Comparison of ENCODE assay signal across 9 mouse cellular contexts in the genomic region with DNA sequence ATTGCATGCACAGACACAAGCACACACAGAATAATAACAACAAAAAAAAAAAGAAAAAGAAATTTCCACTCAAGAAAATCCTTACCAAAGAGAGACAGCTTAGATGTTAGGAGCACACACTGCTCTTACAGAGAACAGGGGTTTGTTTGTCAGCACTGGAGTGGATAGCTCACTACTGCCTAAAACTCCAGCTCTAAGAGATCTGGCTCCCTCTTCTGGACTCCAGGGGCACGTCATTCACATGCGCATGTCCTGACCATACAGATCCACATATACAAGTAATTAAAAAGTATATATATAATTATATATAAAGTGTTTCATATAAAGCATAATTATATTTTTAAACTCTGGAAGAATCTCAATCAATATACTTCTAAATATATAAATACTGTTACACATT.
DNase-seq lines count a peak whose midpoint lies in the region; ATAC-seq lines count a peak whose summit lies in the region.
"Had no signal": no experiment of that assay in that cellular context is flagged by ENCODE, and none has a peak within 500 bp of the region (broad histone marks: within the 10 kb centered on the region; RNA-seq: fewer than 3 reads in every experiment).

No protein-coding gene starts in this region.

- no peaks in the 10 kb centered on the region for H3K27me3 ChIP-seq in limb, embryonic 11.5 days (ENCODE audit: control insufficient read depth, insufficient read depth, low read length)
- H3K27me3 ChIP-seq in limb, embryonic 10.5 days (ENCODE audit: low read depth, poor library complexity, severe bottlenecking), result no peaks in the 10 kb centered on the region
- H3K27me3 ChIP-seq: megakaryocyte, embryonic 14.5 days had no signal

- H3K36me3 ChIP-seq in limb, embryonic 11.5 days (ENCODE audit: control insufficient read depth, insufficient read depth, low read length), result no peaks in the 10 kb centered on the region
- H3K36me3 ChIP-seq in limb, embryonic 10.5 days, result no peaks in the 10 kb centered on the region

- H3K9ac ChIP-seq in limb, embryonic 11.5 days (ENCODE audit: low read length), result no peak overlapping the region

- no peak overlapping the region for H3K4me3 ChIP-seq in limb, embryonic 11.5 days (ENCODE audit: low read depth, low read length)
- H3K4me3 ChIP-seq in limb, embryonic 10.5 days, result no peak overlapping the region
- H3K4me3 ChIP-seq: megakaryocyte, embryonic 14.5 days had no signal

- H3K4me1 ChIP-seq in limb, embryonic 11.5 days (ENCODE audit: control insufficient read depth, insufficient read depth, low read length), result no peaks in the 10 kb centered on the region
- no peaks in the 10 kb centered on the region for H3K4me1 ChIP-seq in limb, embryonic 10.5 days
- H3K4me1 ChIP-seq: megakaryocyte, embryonic 14.5 days had no signal

- 68% methylated on average over 2 of the region's 2 CpGs for WGBS in limb, embryonic 11.5 days
- WGBS in limb, embryonic 10.5 days, result 78% methylated on average over 2 of the region's 2 CpGs

- DNase-seq in adrenal gland, adult (ENCODE audit: inconsistent age in 2 of 2, low spot score in 1 of 2), result peak; percentile 7 to 66
- no peak for DNase-seq in adrenal gland, postnatal 4 days (ENCODE audit: low spot score in 2 of 2)
- peak; percentile 29 for DNase-seq in limb, embryonic 11.5 days (ENCODE audit: low spot score)
- DNase-seq in limb, embryonic 10.5 days (ENCODE audit: low spot score), result no peak
- peak; percentile 4 for DNase-seq in adrenal gland, postnatal 25 days
- peak; percentile 29 for DNase-seq in layer of hippocampus, adult 9-11 months
- DNase-seq in spleen, adult 12 weeks (ENCODE audit: low spot score), result no peak
- no peak for DNase-seq in heart, adult 9 months (ENCODE audit: low spot score in 2 of 2)

- ATAC-seq in limb, embryonic 11.5 days (ENCODE audit: insufficient number of reproducible peaks, low FRiP score, low TSS enrichment, low read depth), result no peak

- no peak overlapping the region for H3K4me2 ChIP-seq in limb, embryonic 11.5 days (ENCODE audit: low read depth, severe bottlenecking)

- H3K27ac ChIP-seq in limb, embryonic 11.5 days (replicated peaks; ENCODE audit: low read depth, low read length), result no peak overlapping the region
- H3K27ac ChIP-seq in limb, embryonic 10.5 days, result no peak overlapping the region

- no peaks in the 10 kb centered on the region for H3K9me3 ChIP-seq in limb, embryonic 11.5 days (ENCODE audit: control insufficient read depth, low read length)
- H3K9me3 ChIP-seq in limb, embryonic 10.5 days (replicated peaks), result no peaks in the 10 kb centered on the region
- H3K9me3 ChIP-seq: megakaryocyte, embryonic 14.5 days had no signal

Comparison
In these comparisons a context has a peak if more than half of its experiments do, and no peak if none do; other contexts are left out.
1. DNase-seq: peak in adrenal gland, adult (2 of 2), limb, embryonic 11.5 days (single experiment), adrenal gland, postnatal 25 days (single experiment) and layer of hippocampus, adult 9-11 months (single experiment); none in adrenal gland, postnatal 4 days (0 of 2), limb, embryonic 10.5 days (single experiment), spleen, adult 12 weeks (single experiment) and heart, adult 9 months (0 of 2).